9 mouse cellular contexts compared by ENCODE assay signal in the genomic region with DNA sequence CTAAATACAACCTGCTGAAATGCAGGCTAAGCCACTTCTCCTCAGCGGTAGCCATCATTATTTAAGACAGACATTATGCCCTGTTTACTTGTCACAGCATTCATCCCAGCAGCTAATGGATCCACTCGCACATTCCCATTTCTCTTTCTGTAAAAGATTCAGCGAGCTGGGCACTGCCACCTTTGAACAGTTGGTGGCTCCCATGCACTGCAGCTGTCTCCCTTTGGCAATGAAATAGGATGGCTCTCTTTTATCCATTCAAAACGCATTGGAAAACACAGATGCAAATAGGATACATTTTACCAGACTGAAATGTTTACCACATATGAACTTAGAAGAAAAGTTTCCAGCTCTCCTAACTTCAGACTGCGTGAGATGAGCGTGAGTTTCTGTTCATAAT. TPM values are rescaled to one million over a fixed set of nuclear protein-coding genes. Genes with fewer than 3 reads are reported as not detected.
A peak's percentile ranks its signal among the peaks of the same experiment; 100 is the strongest.
DNase-seq lines count a peak whose midpoint lies in the region; ATAC-seq and TF ChIP-seq lines count a peak whose summit lies in the region.
"Had no signal": no experiment of that assay in that cellular context is flagged by ENCODE, and none has a peak within 500 bp of the region (broad histone marks: within the 10 kb centered on the region; RNA-seq: fewer than 3 reads in every experiment).

No protein-coding gene starts in this region.

- DNase-seq in heart, postnatal 0 days (ENCODE audit: low spot score), result peak; percentile 11
- peak; percentile 44 for DNase-seq in adipocyte (ENCODE audit: low spot score)
- DNase-seq in forebrain, embryonic 14.5 days (ENCODE audit: low spot score), result peak; percentile 81
- DNase-seq in layer of hippocampus, adult 18-20 months (ENCODE audit: low spot score in 2 of 2), result peak; percentile 25 to 85
- DNase-seq in gastrocnemius, adult 18-20 months (ENCODE audit: low spot score), result no peak

- no peak for ATAC-seq in heart, postnatal 0 days (ENCODE audit: insufficient read depth, low read depth)
- ATAC-seq in heart, embryonic 11.5 days (replicated peaks; ENCODE audit: insufficient number of reproducible peaks, low FRiP score, low TSS enrichment), result no peak
- peak; percentile 85 for ATAC-seq in forebrain, embryonic 14.5 days
- ATAC-seq in midbrain, embryonic 13.5 days, result peak; percentile 77
- ATAC-seq in erythroblast, adult 5-6 weeks (replicated peaks; ENCODE audit: low FRiP score, poor library complexity, severe bottlenecking), result no peak

- TF ChIP-seq EP300 in heart, postnatal 0 days (IDR thresholded peaks at IDR 0.05; ENCODE audit: low read depth), result no peak

- no peak overlapping the region for H3K4me2 ChIP-seq in heart, postnatal 0 days (ENCODE audit: low read depth, low read length)
- H3K4me2 ChIP-seq in heart, embryonic 11.5 days, result no peak overlapping the region
- no peak overlapping the region for H3K4me2 ChIP-seq in forebrain, embryonic 14.5 days (ENCODE audit: low read length)
- no peak overlapping the region for H3K4me2 ChIP-seq in midbrain, embryonic 13.5 days (replicated peaks)
- H3K4me2 ChIP-seq: heart, embryonic 15.5 days had no signal

- WGBS in heart, postnatal 0 days, result 40% methylated on average over 6 of the region's 6 CpGs
- WGBS in heart, embryonic 11.5 days (ENCODE audit: insufficient replicate concordance), result 45% methylated on average over 6 of the region's 6 CpGs
- 32% methylated on average over 6 of the region's 6 CpGs for WGBS in forebrain, embryonic 14.5 days
- WGBS in midbrain, embryonic 13.5 days, result 42% methylated on average over 6 of the region's 6 CpGs

- no peaks in the 10 kb centered on the region for H3K4me1 ChIP-seq in heart, postnatal 0 days (ENCODE audit: control insufficient read depth, insufficient read depth)
- no peaks in the 10 kb centered on the region for H3K4me1 ChIP-seq in heart, embryonic 11.5 days (ENCODE audit: control insufficient read depth, insufficient read depth, low read length)
- H3K4me1 ChIP-seq in forebrain, embryonic 14.5 days (ENCODE audit: control insufficient read depth, insufficient read depth, low read length), result no peaks in the 10 kb centered on the region
- H3K4me1 ChIP-seq in midbrain, embryonic 13.5 days (replicated peaks), result no peaks in the 10 kb centered on the region
- H3K4me1 ChIP-seq: heart, embryonic 15.5 days had no signal

- no peak overlapping the region for H3K4me3 ChIP-seq in heart, postnatal 0 days (ENCODE audit: low read depth, low read length)
- no peak overlapping the region for H3K4me3 ChIP-seq in heart, embryonic 11.5 days (ENCODE audit: low read depth, low read length)
- no peak overlapping the region for H3K4me3 ChIP-seq in forebrain, embryonic 14.5 days (ENCODE audit: low read depth, low read length)
- H3K4me3 ChIP-seq in midbrain, embryonic 13.5 days (replicated peaks), result no peak overlapping the region
- H3K4me3 ChIP-seq: heart, embryonic 15.5 days had no signal

- no peaks in the 10 kb centered on the region for H3K27me3 ChIP-seq in heart, postnatal 0 days (ENCODE audit: control insufficient read depth, insufficient read depth, low read length)
- H3K27me3 ChIP-seq in heart, embryonic 11.5 days (ENCODE audit: control insufficient read depth, insufficient read depth, low read length), result no peaks in the 10 kb centered on the region
- H3K27me3 ChIP-seq in forebrain, embryonic 14.5 days (replicated peaks; ENCODE audit: control insufficient read depth, insufficient read depth, low read length), result no peaks in the 10 kb centered on the region
- no peaks in the 10 kb centered on the region for H3K27me3 ChIP-seq in midbrain, embryonic 13.5 days
- H3K27me3 ChIP-seq: heart, embryonic 15.5 days had no signal

- H3K36me3 ChIP-seq in heart, postnatal 0 days (replicated peaks; ENCODE audit: control insufficient read depth, insufficient read depth, low read length), result no peaks in the 10 kb centered on the region
- H3K36me3 ChIP-seq in heart, embryonic 11.5 days (ENCODE audit: control insufficient read depth, insufficient read depth, low read length), result no peaks in the 10 kb centered on the region
- H3K36me3 ChIP-seq in forebrain, embryonic 14.5 days (ENCODE audit: control insufficient read depth, insufficient read depth, low read length), result no peaks in the 10 kb centered on the region
- no peaks in the 10 kb centered on the region for H3K36me3 ChIP-seq in midbrain, embryonic 13.5 days
- H3K36me3 ChIP-seq: heart, embryonic 15.5 days had no signal

- no peak overlapping the region for H3K9ac ChIP-seq in heart, postnatal 0 days (replicated peaks; ENCODE audit: low read depth, low read length)
- no peak overlapping the region for H3K9ac ChIP-seq in heart, embryonic 11.5 days (ENCODE audit: low read depth, low read length)
- H3K9ac ChIP-seq in forebrain, embryonic 14.5 days (ENCODE audit: low read length), result no peak overlapping the region
- no peak overlapping the region for H3K9ac ChIP-seq in midbrain, embryonic 13.5 days (replicated peaks)
- H3K9ac ChIP-seq: heart, embryonic 15.5 days had no signal

- TF ChIP-seq CTCF in heart, postnatal 0 days (IDR thresholded peaks at IDR 0.05; ENCODE audit: low read depth), result peak; percentile 76

- H3K9me3 ChIP-seq in heart, postnatal 0 days (replicated peaks; ENCODE audit: control insufficient read depth, low read length), result no peaks in the 10 kb centered on the region
- H3K9me3 ChIP-seq in heart, embryonic 11.5 days (replicated peaks; ENCODE audit: control insufficient read depth, low read length), result no peaks in the 10 kb centered on the region
- H3K9me3 ChIP-seq in forebrain, embryonic 14.5 days (replicated peaks; ENCODE audit: control insufficient read depth, low read length), result no peaks in the 10 kb centered on the region
- no peaks in the 10 kb centered on the region for H3K9me3 ChIP-seq in midbrain, embryonic 13.5 days
- H3K9me3 ChIP-seq: heart, embryonic 15.5 days had no signal

- H3K27ac ChIP-seq in heart, postnatal 0 days (ENCODE audit: low read depth), result no peak overlapping the region
- H3K27ac ChIP-seq in heart, embryonic 11.5 days (ENCODE audit: low read depth, low read length), result no peak overlapping the region
- H3K27ac ChIP-seq in forebrain, embryonic 14.5 days (ENCODE audit: low read depth, low read length), result no peak overlapping the region
- no peak overlapping the region for H3K27ac ChIP-seq in midbrain, embryonic 13.5 days
- H3K27ac ChIP-seq: heart, embryonic 15.5 days had no signal

RNA-seq across cellular contexts. Expression of a gene that starts 21.5 kb away (rescaled TPM):
- not detected in 2 replicates for total RNA-seq in heart, postnatal 0 days (2014; rRNA removed; ENCODE audit: low replicate concordance)
- polyA plus RNA-seq in heart, postnatal 0 days (2015; fragmentation: Nextera tagmentation; extraction: Ambion mirVana), result not detected in 2 replicates
- 0.28 and 0.53 TPM in 2 replicates for polyA plus RNA-seq in heart, embryonic 11.5 days (2014; fragmentation: Nextera tagmentation; extraction: Ambion mirVana)
- 1.9 TPM in 2 replicates for polyA plus RNA-seq in forebrain, embryonic 14.5 days (2014; fragmentation: Nextera tagmentation; extraction: Ambion mirVana)
- 10 to 100 TPM; 35.6 to 36.1 TPM for total RNA-seq in layer of hippocampus, adult 18-20 months (2021)
- polyA plus RNA-seq in midbrain, embryonic 13.5 days (2015; fragmentation: Nextera tagmentation; extraction: Ambion mirVana), result 2.1 and 2.6 TPM in 2 replicates
- not detected for total RNA-seq in gastrocnemius, adult 18-20 months (2021)
- not detected in 2 replicates for total RNA-seq in erythroblast, adult 5-6 weeks (2015; ENCODE audit: low replicate concordance)
- not detected in 2 replicates for total RNA-seq in erythroblast, adult 5-6 weeks (2017; ENCODE audit: low replicate concordance)

Comparison
In these comparisons a context has a peak if more than half of its experiments do, and no peak if none do; other contexts are left out.
1. ATAC-seq: peak in forebrain, embryonic 14.5 days (single experiment) and midbrain, embryonic 13.5 days (single experiment); none in heart, postnatal 0 days (single experiment), heart, embryonic 11.5 days (single experiment) and erythroblast, adult 5-6 weeks (single experiment).
2. RNA of a gene that starts 21.5 kb away (total RNA-seq): 35.6 to 36.1 TPM in layer of hippocampus, adult 18-20 months; not detected in gastrocnemius, adult 18-20 months, not detected in heart, postnatal 0 days and not detected in erythroblast, adult 5-6 weeks; every median in the first group is over 10 times any median in the second.